Mouse (Mus musculus) CD4-positive naive resting alpha-beta T cell, adult 57 days (primary cell): Measurements from ENCODE around the gene Zpr1. TPM values are rescaled to one million over a fixed set of nuclear protein-coding genes. Genes with fewer than 3 reads are reported as not detected.

Experiments used
- total RNA-seq: library from RNA; stranded (reverse); gene quantifications from one replicate; pipeline ENCODE4 v1.2.4, GENCODE M21; 2023

The Zpr1 gene
- total RNA-seq, result 96.2 TPM

GRCm38 (mm10) chr9:46272677-46273454 lies at the start of gene Zpr1:
Zpr1 (plus strand) TSS chr9:46273064.

GRCm38 (mm10) chr9:46228491-46228890 lies 44.4 kb upstream of the Zpr1 start, which contains the start of gene Apoa1:
Apoa1 (plus strand) TSS chr9:46228580.

GRCm38 (mm10) chr9:46235596-46235648 lies 37.4 kb upstream of the Zpr1 start, which contains the start of gene Apoc3:
Apoc3 (minus strand) TSS chr9:46235636.

GRCm38 (mm10) chr9:46240526-46241153 lies 32.2 kb upstream of the Zpr1 start, which contains the start of gene Apoa4:
Apoa4 (plus strand) TSS chr9:46240696.

GRCm38 (mm10) chr9:46268343-46268873 lies 4.5 kb upstream of the Zpr1 start, which contains the start of gene Apoa5:
Apoa5 (plus strand) TSS chr9:46268633.

GRCm38 (mm10) chr9:46282631-46283436 lies 10.0 kb downstream of the Zpr1 start, which contains the start of gene Bud13:
Bud13 (plus strand) TSS chr9:46283008.

GRCm38 (mm10) chr9:46319886-46320285 lies 47.0 kb downstream of the Zpr1 start, which contains the start of gene 4931429L15Rik:
4931429L15Rik (minus strand) TSS chr9:46319986.

Other genes starting within 250 kb of the Zpr1 start
- not detected for gene Apoa1, start 44.5 kb upstream of the Zpr1 start, total RNA-seq
- gene Apoc3, start 37.4 kb upstream of the Zpr1 start, total RNA-seq, result not detected
- gene Apoa4, start 32.4 kb upstream of the Zpr1 start, total RNA-seq, result not detected
- not detected for gene Apoa5, start 4.4 kb upstream of the Zpr1 start, total RNA-seq
- 25.4 TPM for gene Bud13, start 9.9 kb downstream of the Zpr1 start, total RNA-seq
- gene 4931429L15Rik, start 46.9 kb downstream of the Zpr1 start, total RNA-seq, result not detected